Mouse (Mus musculus) lung, embryonic 14.5 days (tissue): Measurements from ENCODE around the gene Grik2. TPM values are rescaled to one million over a fixed set of nuclear protein-coding genes. Genes with fewer than 3 reads are reported as not detected.

Experiments
- ATAC-seq: fragments of 200-750 bp; cut with Nextera tagmentation; 2 replicates; pipeline ENCODE4 v1.8.0; 2017; ENCODE audit warnings: mild to moderate bottlenecking, moderate TSS enrichment, moderate library complexity; ENCODE audit not compliant: insufficient read depth
- DNase-seq: peaks from one replicate; pipeline ENCODE4 v3.0.0-alpha.2; 2015
- H3K27ac ChIP-seq: fragments of 300-500 bp; sonication (generic); 2 replicates; pipeline ENCODE4 v1.5.1; 2014; ENCODE audit warnings: low read depth, mild to moderate bottlenecking, moderate library complexity
- H3K27me3 ChIP-seq: fragments of 300-500 bp; sonication (generic); 2 replicates; pipeline ENCODE4 v1.6.1; 2014; ENCODE audit warnings: low read length, control low read depth; ENCODE audit not compliant: insufficient read depth
- H3K36me3 ChIP-seq: fragments of 300-500 bp; sonication (generic); 2 replicates; pipeline ENCODE4 v1.6.1; 2014; ENCODE audit warnings: control low read depth; ENCODE audit not compliant: insufficient read depth
- H3K4me1 ChIP-seq: fragments of 300-500 bp; sonication (generic); 2 replicates; pipeline ENCODE4 v1.6.1; 2014; ENCODE audit warnings: antibody characterized with exemption, control low read depth; ENCODE audit not compliant: insufficient read depth
- H3K4me2 ChIP-seq: fragments of 300-500 bp; sonication (generic); 2 replicates; pipeline ENCODE4 v1.6.1; 2014; ENCODE audit warnings: mild to moderate bottlenecking
- H3K4me3 ChIP-seq: fragments of 300-500 bp; sonication (generic); 2 replicates; pipeline ENCODE4 v1.5.1; 2014; ENCODE audit warnings: low read depth, low read length
- H3K9ac ChIP-seq: fragments of 300-500 bp; sonication (generic); 2 replicates; pipeline ENCODE4 v1.6.1; 2014
- H3K9me3 ChIP-seq: fragments of 300-500 bp; sonication (generic); 2 replicates; pipeline ENCODE4 v1.6.1; 2016; ENCODE audit warnings: low read depth, low read length, control low read depth
- CTCF ChIP-seq: IDR thresholded peaks from 2 replicates; pipeline ENCODE4 v1.5.1; 2016; ENCODE audit warnings: antibody characterized with exemption, low read depth
- WGBS: fragments of 180-500 bp; shearing (Covaris S2); extraction: QIAGEN DNeasy Blood & Tissue Kit; methylation state at CpG from one replicate; pipeline ENCODE4 v1.1.7; 2014; 5-methylcytosine and 5-hydroxymethylcytosine counted together
- polyA plus RNA-seq: library from polyadenylated mRNA; unstranded; fragments of >200 nt; fragmentation: Nextera tagmentation; extraction: Ambion mirVana; gene quantifications from 2 replicates; pipeline ENCODE4 v1.2.1, GENCODE M21; 2014

Gene Grik2
- polyA plus RNA-seq = 0.73 and 0.74 TPM in 2 replicates

DNA sequence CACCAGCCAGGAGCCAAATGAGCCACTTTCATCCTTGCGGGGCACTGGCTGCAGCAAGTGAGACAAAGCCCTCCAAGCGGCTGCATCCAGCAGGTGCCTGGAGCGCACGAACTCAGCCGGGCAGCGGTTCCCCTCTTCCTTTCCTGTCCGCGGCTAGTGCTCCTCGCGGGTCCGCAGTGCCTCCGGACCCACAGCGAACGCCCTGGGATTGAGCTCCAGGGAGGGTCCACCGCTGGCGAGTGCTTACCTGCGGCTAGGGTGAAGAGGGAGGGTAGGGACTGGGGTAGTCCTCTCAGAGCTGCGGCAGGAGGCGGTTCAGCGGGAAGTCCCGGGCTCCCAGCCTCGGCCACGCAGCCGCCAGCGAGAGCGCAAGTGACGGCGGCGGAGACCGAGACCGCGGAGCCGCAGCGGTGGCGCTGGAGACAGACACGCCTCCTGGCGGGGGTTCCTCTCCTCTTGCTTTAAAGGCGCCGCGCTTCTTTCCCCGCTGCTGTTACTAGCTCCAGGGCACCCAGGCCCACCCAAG, at the start of gene Grik2:
TSS of gene Grik2 (minus strand) at position 386 of the 526 bp plus-strand sequence.
- Histone ChIP-seq H3K4me1 (no peaks in the 10 kb centered on the region), H3K27ac (no peak within 1 kb of the TSS), H3K4me2 (peak within 1 kb of the TSS; percentile 78), H3K4me3 (peak within 1 kb of the TSS; percentile 44), H3K9ac (peak within 1 kb of the TSS; percentile 34), H3K27me3 (peaks cover 18% of the 10 kb centered on the region), H3K9me3 (no peaks in the 10 kb centered on the region), H3K36me3 (no peaks in the 10 kb centered on the region)
- peak; percentile 42 for TF ChIP-seq CTCF
- WGBS = 0% methylated on average over 39 of the region's 41 CpGs
- DNase-seq (peak; percentile 79), ATAC-seq (peak; percentile 86)

DNA sequence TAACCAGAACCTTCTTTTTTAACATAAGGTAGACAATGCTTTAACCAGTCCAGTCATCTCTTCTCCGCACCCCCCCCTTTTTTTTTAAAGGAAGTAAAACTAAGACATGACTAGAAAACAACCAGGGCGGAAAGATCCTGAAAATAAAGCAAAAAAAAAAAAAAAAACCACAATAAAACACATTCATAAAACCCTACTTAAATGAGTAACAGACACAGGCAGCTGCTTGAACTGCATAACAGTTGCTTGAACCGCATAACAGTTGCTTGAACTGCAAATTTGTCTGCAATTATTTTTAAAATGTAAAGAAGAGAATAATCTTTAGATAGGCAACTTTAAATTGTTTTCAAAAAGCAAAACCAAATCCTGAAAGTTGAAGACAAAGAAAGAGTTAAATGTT, 45.8 kb upstream of the Grik2 start:
- no peak for TF ChIP-seq CTCF
- Histone ChIP-seq H3K9ac (no peak overlapping the region), H3K4me3 (no peak overlapping the region), H3K36me3 (no peaks in the 10 kb centered on the region), H3K9me3 (no peaks in the 10 kb centered on the region), H3K27ac (no peak overlapping the region), H3K4me2 (no peak overlapping the region), H3K27me3 (no peaks in the 10 kb centered on the region), H3K4me1 (no peaks in the 10 kb centered on the region)
- 88% methylated on average over 3 of the region's 3 CpGs for WGBS
- no peak for ATAC-seq
- no peak for DNase-seq

DNA sequence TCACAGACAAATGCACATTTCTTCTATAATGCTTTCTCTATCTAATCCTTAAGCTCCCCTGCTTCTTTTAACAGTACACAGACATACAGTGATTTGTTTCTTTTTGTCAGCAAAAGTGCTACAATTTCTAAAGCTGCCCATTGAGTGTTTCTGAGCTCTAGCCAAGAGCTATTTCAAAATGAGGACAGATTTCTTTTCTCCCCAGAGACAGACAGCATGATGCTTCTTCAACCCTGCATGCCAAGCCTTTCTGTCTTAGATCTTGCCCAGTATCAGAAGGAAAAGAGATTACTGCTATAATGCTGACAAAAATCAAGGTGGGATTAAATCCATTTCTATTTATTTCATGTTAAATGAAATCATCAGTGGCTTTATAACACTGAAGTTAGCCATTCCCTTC, 18.7 kb upstream of the Grik2 start:
- H3K4me1 ChIP-seq = no peaks in the 10 kb centered on the region
- DNase-seq (no peak), ATAC-seq (no peak)
- H3K9ac ChIP-seq = no peak overlapping the region
- no peak overlapping the region for H3K27ac ChIP-seq
- H3K27me3 ChIP-seq = no peaks in the 10 kb centered on the region
- H3K36me3 ChIP-seq = no peaks in the 10 kb centered on the region
- H3K9me3 ChIP-seq = no peaks in the 10 kb centered on the region
- no peak overlapping the region for H3K4me2 ChIP-seq
- TF ChIP-seq CTCF = no peak
- H3K4me3 ChIP-seq = no peak overlapping the region

DNA sequence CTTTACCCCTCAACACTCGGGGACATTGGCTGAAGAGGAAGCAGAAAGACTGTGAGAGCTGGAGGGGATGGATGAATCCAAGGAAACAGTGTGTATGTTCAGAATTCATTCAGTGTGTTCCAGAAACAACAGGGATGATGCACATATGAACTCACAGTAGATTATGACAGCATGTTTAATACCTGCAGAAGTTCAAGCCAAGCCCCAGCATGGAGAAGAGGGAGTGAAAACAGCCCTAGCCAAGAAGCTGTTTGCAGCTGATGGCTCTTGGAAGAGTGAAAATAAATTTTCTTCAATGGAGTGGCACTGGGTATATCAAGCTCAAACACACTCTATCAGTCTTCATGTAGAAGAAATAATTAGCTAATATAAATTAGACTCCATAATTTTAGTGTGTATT, 12.4 kb upstream of the Grik2 start:
- no peak overlapping the region for H3K9ac ChIP-seq
- no peak for TF ChIP-seq CTCF
- DNase-seq (no peak), ATAC-seq (no peak)
- no peaks in the 10 kb centered on the region for H3K36me3 ChIP-seq
- 79% methylated on average over 1 of the region's 1 CpGs for WGBS
- no peaks in the 10 kb centered on the region for H3K9me3 ChIP-seq
- no peaks in the 10 kb centered on the region for H3K4me1 ChIP-seq
- H3K27ac ChIP-seq = no peak overlapping the region
- H3K27me3 ChIP-seq = no peaks in the 10 kb centered on the region
- no peak overlapping the region for H3K4me3 ChIP-seq
- H3K4me2 ChIP-seq = no peak overlapping the region

GRCm38 (mm10) chr10:49794129-49794528, 5.6 kb upstream of the Grik2 start:
- no peak overlapping the region for H3K4me2 ChIP-seq
- no peaks in the 10 kb centered on the region for H3K27me3 ChIP-seq
- H3K4me3 ChIP-seq = no peak overlapping the region
- H3K36me3 ChIP-seq = no peaks in the 10 kb centered on the region
- no peak for DNase-seq
- TF ChIP-seq CTCF = no peak
- H3K9me3 ChIP-seq = no peaks in the 10 kb centered on the region
- no peak overlapping the region for H3K27ac ChIP-seq
- no peak overlapping the region for H3K9ac ChIP-seq
- H3K4me1 ChIP-seq = no peaks in the 10 kb centered on the region
- ATAC-seq = no peak

DNA sequence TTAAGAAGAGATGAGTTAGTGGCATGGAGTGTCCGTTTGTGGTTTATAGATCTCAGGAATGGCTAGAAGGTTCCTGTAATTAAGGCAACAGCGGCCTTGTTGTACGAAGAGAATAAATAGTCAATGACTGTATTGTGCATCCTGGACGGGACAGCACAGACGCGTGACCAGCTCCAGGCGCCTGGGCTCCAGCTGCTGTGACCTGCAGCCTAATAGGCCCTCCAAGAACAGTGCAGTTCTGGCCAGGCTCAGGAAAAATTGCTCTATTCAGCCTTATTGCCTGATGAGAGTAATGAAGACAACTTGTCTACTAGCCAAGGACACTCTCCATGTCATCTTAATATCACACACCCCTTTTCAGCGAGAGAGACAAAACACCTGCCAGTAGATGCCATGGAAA, 1.8 kb upstream of the Grik2 start:
- no peak for ATAC-seq
- no peak for TF ChIP-seq CTCF
- Histone ChIP-seq H3K4me3 (no peak overlapping the region), H3K4me2 (no peak overlapping the region), H3K36me3 (no peaks in the 10 kb centered on the region), H3K9me3 (no peaks in the 10 kb centered on the region), H3K27me3 (peaks cover 12% of the 10 kb centered on the region), H3K9ac (no peak overlapping the region), H3K4me1 (no peaks in the 10 kb centered on the region), H3K27ac (no peak overlapping the region)
- no peak for DNase-seq
- WGBS = 52% methylated on average over 8 of the region's 8 CpGs

- Histone ChIP-seq H3K27me3 (peaks cover 16% of the 10 kb centered on the region), H3K4me2 (no peak overlapping the region), H3K9me3 (no peaks in the 10 kb centered on the region), H3K27ac (no peak overlapping the region), H3K9ac (no peak overlapping the region), H3K4me3 (no peak overlapping the region), H3K36me3 (no peaks in the 10 kb centered on the region), H3K4me1 (no peaks in the 10 kb centered on the region)
- TF ChIP-seq CTCF = no peak
- no peak for ATAC-seq
- 59% methylated on average over 4 of the region's 4 CpGs for WGBS
- no peak for DNase-seq
These were observed 1.1 kb upstream of the Grik2 start for GRCm38 (mm10) chr10:49789711-49790110.

GRCm38 (mm10) chr10:49788914-49789313, 348 bp upstream of the Grik2 start:
- peak; percentile 42; the same call in 1 of the 2 replicates for ATAC-seq
- no peaks in the 10 kb centered on the region for H3K4me1 ChIP-seq
- 11% methylated on average over 5 of the region's 5 CpGs for WGBS
- H3K9me3 ChIP-seq = no peaks in the 10 kb centered on the region
- H3K4me2 ChIP-seq = peak overlapping the region; percentile 78
- peak overlapping the region; percentile 44 for H3K4me3 ChIP-seq
- no peak for TF ChIP-seq CTCF
- H3K27me3 ChIP-seq = peaks cover 16% of the 10 kb centered on the region
- H3K27ac ChIP-seq = no peak overlapping the region
- H3K36me3 ChIP-seq = no peaks in the 10 kb centered on the region
- no peak overlapping the region for H3K9ac ChIP-seq
- no peak for DNase-seq
